Mouse (Mus musculus) kidney, embryonic 16.5 days (tissue): ENCODE measurements around the gene Cops2. TPM values are rescaled to one million over a fixed set of nuclear protein-coding genes. Genes with fewer than 3 reads are reported as not detected.

Experiments
- ATAC-seq: fragments of 200-750 bp; cut with Nextera tagmentation; 2 replicates; pipeline ENCODE4 v1.8.0; 2017; ENCODE audit warnings: moderate TSS enrichment; ENCODE audit not compliant: low FRiP score, low TSS enrichment
- H3K27ac ChIP-seq: fragments of 300-500 bp; sonication (generic); 2 replicates; pipeline ENCODE4 v1.5.1; 2014; ENCODE audit warnings: low read length
- H3K27me3 ChIP-seq: fragments of 300-500 bp; sonication (generic); 2 replicates; pipeline ENCODE4 v1.6.1; 2014; ENCODE audit warnings: low read length, control low read depth, mixed read lengths; ENCODE audit not compliant: insufficient read depth
- H3K36me3 ChIP-seq: fragments of 300-500 bp; sonication (generic); 2 replicates; pipeline ENCODE4 v1.6.1; 2014; ENCODE audit warnings: low read length, control low read depth, mixed read lengths; ENCODE audit not compliant: insufficient read depth
- H3K4me1 ChIP-seq: fragments of 300-500 bp; sonication (generic); 2 replicates; pipeline ENCODE4 v1.6.1; 2014; ENCODE audit warnings: low read length, control low read depth, mixed read lengths; ENCODE audit not compliant: insufficient read depth
- H3K4me2 ChIP-seq: fragments of 300-500 bp; sonication (generic); replicated peaks from 2 replicates; pipeline ENCODE4 v1.6.1; 2014; ENCODE audit warnings: low read depth, low read length
- H3K4me3 ChIP-seq: fragments of 300-500 bp; sonication (generic); 2 replicates; pipeline ENCODE4 v1.5.1; 2014; ENCODE audit warnings: mild to moderate bottlenecking, low read length
- H3K9ac ChIP-seq: fragments of 300-500 bp; sonication (generic); replicated peaks from 2 replicates; pipeline ENCODE4 v1.6.1; 2014; ENCODE audit warnings: low read length
- H3K9me3 ChIP-seq: fragments of 300-500 bp; sonication (generic); 2 replicates; pipeline ENCODE4 v1.6.1; 2016; ENCODE audit warnings: low read length, control low read depth
- WGBS: fragments of 180-500 bp; shearing (Covaris S2); extraction: QIAGEN DNeasy Blood & Tissue Kit; methylation state at CpG from one replicate; pipeline ENCODE4 v1.1.7; 2014; 5-methylcytosine and 5-hydroxymethylcytosine counted together
- polyA plus RNA-seq: library from polyadenylated mRNA; unstranded; fragments of >200 nt; fragmentation: Nextera tagmentation; extraction: Ambion mirVana; gene quantifications from 2 replicates; pipeline ENCODE4 v1.2.1, GENCODE M21; 2015

Cops2 gene
- polyA plus RNA-seq: 74.8 and 74.9 TPM in 2 replicates

DNA sequence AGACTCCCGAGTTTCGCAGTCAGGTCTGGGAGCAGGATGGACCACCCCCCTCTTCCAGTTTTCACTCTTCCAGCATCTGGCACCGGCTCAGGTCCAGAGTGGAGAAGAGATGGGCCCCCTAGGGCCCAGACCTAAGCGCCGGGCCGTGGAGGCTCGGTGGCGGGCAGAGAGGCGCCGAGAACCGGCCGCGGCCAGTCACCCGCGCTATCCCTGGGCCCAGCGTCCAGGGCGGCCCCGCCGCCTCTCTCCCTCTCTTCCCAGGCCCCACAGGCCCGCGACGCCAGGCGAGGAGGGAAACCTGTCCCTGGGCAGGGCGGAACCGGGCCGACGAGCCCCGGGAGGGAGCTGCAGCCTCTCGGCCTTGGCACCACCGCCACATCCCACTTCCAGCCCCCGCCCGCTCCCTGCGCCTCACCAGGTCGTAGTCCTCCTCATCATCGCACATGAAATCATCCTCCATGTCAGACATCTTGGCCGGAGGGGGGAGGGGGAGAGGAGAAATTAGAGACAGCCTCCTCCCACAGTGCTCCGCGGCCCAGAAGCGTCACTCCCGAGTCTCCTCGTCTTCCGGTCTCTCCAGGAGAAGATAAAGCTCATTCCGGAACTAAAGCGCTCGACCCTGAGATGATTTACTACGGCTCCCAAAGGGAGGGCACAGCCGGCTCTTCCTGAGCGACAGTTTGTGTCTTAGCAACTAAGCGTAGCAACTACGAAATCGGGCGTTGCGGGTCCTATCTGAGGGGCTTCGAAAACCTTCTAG is at the start of gene Cops2, which contains the start of gene Galk2:
Cops2 (minus strand) TSS at position 619 of the 760 bp plus-strand sequence.
Galk2 (plus strand) TSS at position 589 of the 760 bp plus-strand sequence.
- Histone ChIP-seq H3K27ac (peak within 1 kb of the TSS; percentile 81), H3K4me3 (peak within 1 kb of the TSS; percentile 99), H3K4me2 (peak within 1 kb of the TSS; percentile 68), H3K9me3 (no peaks in the 10 kb centered on the region), H3K27me3 (no peaks in the 10 kb centered on the region), H3K9ac (peak within 1 kb of the TSS; percentile 99), H3K36me3 (no peaks in the 10 kb centered on the region), H3K4me1 (peaks cover 7% of the 10 kb centered on the region; the same call in 1 of the 2 replicates)
- peak; percentile 99 for ATAC-seq
- WGBS: under 1% methylated on average over 52 of the region's 54 CpGs

DNA sequence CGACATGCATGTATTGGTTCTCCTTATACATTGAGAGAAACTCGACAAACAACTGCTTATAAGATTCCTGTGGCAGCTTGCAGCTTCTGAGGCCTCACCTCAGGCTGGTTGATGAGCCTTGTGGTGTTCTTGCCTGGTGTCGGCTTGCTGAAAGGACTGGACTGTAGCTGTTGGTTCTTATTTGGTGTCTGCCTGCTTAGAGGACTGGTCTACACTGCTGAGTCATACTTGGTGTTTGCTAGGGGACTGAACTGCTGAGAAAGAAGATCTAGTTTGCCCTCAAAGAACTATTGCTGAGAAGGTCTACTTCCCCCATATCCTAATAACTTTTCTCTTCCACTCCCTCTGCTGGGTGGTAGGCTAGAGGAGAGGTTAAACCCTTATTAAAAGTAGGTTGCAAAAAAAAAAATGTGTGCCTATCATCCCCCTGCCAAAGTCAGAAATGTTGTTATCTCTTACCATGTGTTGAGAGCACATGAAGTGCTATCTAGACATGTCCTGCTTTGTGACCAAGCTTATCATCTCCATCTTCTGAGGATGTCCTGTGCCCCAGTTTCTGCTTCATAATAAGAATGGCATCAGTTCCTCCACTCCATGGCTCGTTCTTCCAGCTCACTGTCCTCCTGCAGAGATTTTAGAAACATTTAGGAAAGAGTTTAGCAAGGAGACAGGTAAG is 48.8 kb upstream of the Cops2 start:
- 86% methylated on average over 4 of the region's 4 CpGs for WGBS
- no peak overlapping the region for H3K9ac ChIP-seq
- no peaks in the 10 kb centered on the region for H3K27me3 ChIP-seq
- no peaks in the 10 kb centered on the region for H3K9me3 ChIP-seq
- H3K4me1 ChIP-seq: no peaks in the 10 kb centered on the region
- peaks cover 9% of the 10 kb centered on the region; the same call in 1 of the 2 replicates for H3K36me3 ChIP-seq
- no peak overlapping the region for H3K4me2 ChIP-seq
- H3K4me3 ChIP-seq: no peak overlapping the region
- ATAC-seq: no peak
- H3K27ac ChIP-seq: no peak overlapping the region

DNA sequence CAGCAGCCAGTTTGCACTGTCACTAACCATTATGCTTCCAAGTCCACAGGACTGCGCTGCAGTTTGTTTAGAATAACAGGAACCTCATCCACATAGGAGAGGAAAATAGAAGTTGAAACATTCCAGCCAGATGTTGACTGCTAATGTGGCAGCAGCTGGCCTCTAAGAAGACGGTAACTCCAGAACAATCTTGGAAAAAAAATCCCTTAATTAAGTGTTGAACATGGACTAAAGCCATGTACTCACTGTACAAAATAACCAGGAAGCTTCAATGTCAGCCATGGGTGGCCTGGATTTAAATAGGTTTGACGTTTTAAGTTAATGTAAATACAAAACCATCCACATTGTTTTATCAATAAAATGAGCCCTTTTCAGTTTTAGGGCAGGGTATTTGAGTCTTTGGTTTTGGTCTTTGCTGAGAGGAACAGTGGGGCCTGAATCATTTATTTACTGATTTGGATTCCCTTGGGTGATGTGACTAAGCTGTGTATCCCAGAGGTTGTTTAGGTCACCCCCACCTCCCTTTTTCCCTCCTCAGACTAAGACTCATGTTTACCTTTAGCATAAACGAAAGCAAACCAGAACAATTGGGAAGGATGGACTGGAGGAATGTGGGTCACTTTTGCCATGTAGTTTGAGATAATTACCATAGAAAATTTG is 47.6 kb upstream of the Cops2 start:
- Histone ChIP-seq H3K27ac (no peak overlapping the region), H3K4me2 (no peak overlapping the region), H3K27me3 (no peaks in the 10 kb centered on the region), H3K4me3 (no peak overlapping the region), H3K9me3 (no peaks in the 10 kb centered on the region), H3K36me3 (peaks cover 9% of the 10 kb centered on the region; the same call in 1 of the 2 replicates), H3K4me1 (no peaks in the 10 kb centered on the region), H3K9ac (no peak overlapping the region)
- no peak for ATAC-seq
- WGBS: 82% methylated on average over 4 of the region's 4 CpGs

DNA sequence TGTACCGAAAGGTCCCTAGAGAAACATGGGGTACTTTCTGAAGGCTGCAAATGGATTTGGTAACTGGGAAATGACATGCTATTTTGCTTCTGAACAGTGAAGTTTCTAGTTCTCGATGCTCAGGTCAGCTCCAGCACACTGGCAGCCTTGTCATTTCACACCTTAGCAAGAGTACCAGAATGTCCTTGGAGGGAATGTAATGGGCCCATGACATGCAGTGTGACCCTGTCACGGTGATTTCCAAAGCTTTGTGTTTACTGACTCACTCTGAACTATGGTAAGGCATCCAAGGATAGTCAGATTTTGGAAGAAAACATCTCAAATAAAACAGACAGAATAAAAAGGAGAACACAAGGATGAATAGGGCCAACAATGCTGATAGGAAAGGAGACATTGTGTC is 42.5 kb upstream of the Cops2 start:
- Histone ChIP-seq H3K36me3 (peaks cover 6% of the 10 kb centered on the region; the same call in 1 of the 2 replicates), H3K9ac (no peak overlapping the region), H3K27me3 (no peaks in the 10 kb centered on the region), H3K4me3 (no peak overlapping the region), H3K27ac (no peak overlapping the region), H3K4me2 (no peak overlapping the region), H3K9me3 (no peaks in the 10 kb centered on the region), H3K4me1 (no peaks in the 10 kb centered on the region)
- no peak for ATAC-seq
- WGBS: 88% methylated on average over 3 of the region's 3 CpGs

DNA sequence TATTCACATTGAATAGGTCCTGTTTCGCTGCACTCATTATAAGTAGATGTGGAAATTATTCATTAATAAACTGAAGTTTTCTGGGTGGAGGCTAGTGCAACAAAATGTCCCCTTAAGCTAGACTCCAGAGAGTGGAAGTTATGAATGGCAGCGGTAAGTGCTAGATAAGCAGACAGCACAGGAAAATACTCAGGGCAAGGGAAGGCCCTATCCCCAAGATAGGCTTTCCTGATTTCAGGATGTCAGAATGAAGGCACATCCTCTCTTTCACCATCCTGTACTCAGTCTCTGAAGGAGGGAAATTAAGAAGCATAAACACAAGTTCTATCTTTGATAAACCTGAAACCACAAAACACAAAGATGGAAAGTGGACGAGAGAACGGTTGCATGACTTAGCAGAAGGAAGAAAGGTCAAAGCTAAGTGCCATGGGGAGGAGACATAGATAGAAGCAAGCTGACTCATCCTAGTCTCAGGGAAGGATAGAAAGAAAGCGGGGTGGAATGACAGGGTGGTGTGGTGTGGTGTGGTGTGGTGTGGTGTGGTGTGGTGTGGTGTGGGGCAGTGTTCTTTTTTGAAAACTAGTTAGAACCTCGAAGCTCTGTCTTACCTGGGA is 42.0 kb upstream of the Cops2 start:
- H3K4me3 ChIP-seq: no peak overlapping the region
- no peaks in the 10 kb centered on the region for H3K27me3 ChIP-seq
- H3K36me3 ChIP-seq: peaks cover 6% of the 10 kb centered on the region; the same call in 1 of the 2 replicates
- 80% methylated on average over 6 of the region's 6 CpGs for WGBS
- ATAC-seq: no peak
- no peaks in the 10 kb centered on the region for H3K4me1 ChIP-seq
- no peaks in the 10 kb centered on the region for H3K9me3 ChIP-seq
- no peak overlapping the region for H3K4me2 ChIP-seq
- H3K9ac ChIP-seq: no peak overlapping the region
- no peak overlapping the region for H3K27ac ChIP-seq

DNA sequence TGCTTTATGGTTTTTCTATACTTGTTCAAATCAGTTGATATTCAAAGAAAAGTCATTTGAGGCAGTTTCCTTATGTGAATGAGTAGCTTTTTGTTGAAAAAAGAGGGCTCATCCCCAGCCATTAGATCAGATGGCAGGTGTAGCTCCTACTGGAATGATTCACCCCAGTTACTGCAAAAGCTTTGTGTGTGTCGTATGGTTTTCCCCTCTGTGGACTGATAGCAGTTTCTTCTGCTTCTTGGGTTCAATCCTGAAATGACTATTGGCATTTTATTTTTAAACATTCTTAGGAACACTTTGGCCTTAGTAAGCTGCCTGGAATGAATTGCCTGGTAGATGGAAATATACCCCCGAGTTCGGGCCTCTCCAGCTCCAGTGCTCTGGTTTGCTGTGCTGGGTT is 37.4 kb upstream of the Cops2 start:
- H3K9me3 ChIP-seq: no peaks in the 10 kb centered on the region
- whole genome bisulfite sequencing: 94% methylated on average over 3 of the region's 3 CpGs
- H3K27me3 ChIP-seq: no peaks in the 10 kb centered on the region
- H3K4me2 ChIP-seq: no peak overlapping the region
- H3K4me3 ChIP-seq: no peak overlapping the region
- no peaks in the 10 kb centered on the region for H3K36me3 ChIP-seq
- H3K9ac ChIP-seq: no peak overlapping the region
- ATAC-seq: no peak
- H3K4me1 ChIP-seq: no peaks in the 10 kb centered on the region
- H3K27ac ChIP-seq: no peak overlapping the region

DNA sequence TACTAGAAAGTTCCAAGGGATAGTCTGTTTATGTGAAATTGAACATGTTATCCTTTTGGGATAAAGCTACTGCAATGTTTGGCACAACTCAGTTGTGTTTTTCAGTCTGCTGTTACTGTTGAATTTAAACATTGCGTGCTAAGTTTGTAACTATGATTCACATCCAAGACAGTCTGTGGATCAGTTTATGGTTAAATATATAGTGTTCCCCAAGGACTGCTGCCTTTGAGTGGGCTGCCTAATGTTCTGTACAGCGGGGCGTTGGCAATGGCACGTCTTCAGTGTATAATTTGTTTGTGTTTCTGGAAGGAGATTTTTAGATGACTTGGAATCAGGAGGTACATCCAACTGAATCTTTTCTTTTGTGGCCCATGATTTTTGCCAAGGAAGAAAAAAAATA is 36.2 kb upstream of the Cops2 start:
- 70% methylated on average over 4 of the region's 4 CpGs for WGBS
- H3K9ac ChIP-seq: no peak overlapping the region
- no peaks in the 10 kb centered on the region for H3K4me1 ChIP-seq
- H3K4me3 ChIP-seq: no peak overlapping the region
- no peaks in the 10 kb centered on the region for H3K9me3 ChIP-seq
- no peak overlapping the region for H3K4me2 ChIP-seq
- H3K36me3 ChIP-seq: no peaks in the 10 kb centered on the region
- H3K27ac ChIP-seq: no peak overlapping the region
- no peaks in the 10 kb centered on the region for H3K27me3 ChIP-seq
- ATAC-seq: no peak

DNA sequence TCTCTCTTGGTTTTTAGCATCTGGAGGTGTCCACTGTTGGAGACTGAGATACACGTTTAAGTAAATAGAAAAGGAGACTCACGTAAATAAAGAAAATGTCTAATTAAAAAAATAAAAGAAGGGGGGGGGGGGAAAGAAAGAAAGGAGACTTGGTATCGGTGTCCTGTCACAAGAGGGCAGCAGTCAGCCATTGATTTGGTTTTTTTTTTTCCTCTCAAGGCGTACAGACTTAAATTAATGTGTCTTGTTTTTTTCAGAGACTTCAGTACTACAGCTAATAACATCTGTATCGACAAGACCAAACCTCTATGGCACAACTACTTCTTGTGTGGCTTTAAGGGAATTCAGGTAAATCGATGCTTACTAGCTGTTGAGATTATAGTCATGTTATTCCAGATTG is 34.2 kb upstream of the Cops2 start:
- Histone ChIP-seq H3K4me3 (no peak overlapping the region), H3K9me3 (no peaks in the 10 kb centered on the region), H3K4me1 (no peaks in the 10 kb centered on the region), H3K27ac (no peak overlapping the region), H3K27me3 (no peaks in the 10 kb centered on the region), H3K4me2 (no peak overlapping the region), H3K9ac (no peak overlapping the region), H3K36me3 (no peaks in the 10 kb centered on the region)
- ATAC-seq: no peak
- WGBS: 38% methylated on average over 6 of the region's 6 CpGs

DNA sequence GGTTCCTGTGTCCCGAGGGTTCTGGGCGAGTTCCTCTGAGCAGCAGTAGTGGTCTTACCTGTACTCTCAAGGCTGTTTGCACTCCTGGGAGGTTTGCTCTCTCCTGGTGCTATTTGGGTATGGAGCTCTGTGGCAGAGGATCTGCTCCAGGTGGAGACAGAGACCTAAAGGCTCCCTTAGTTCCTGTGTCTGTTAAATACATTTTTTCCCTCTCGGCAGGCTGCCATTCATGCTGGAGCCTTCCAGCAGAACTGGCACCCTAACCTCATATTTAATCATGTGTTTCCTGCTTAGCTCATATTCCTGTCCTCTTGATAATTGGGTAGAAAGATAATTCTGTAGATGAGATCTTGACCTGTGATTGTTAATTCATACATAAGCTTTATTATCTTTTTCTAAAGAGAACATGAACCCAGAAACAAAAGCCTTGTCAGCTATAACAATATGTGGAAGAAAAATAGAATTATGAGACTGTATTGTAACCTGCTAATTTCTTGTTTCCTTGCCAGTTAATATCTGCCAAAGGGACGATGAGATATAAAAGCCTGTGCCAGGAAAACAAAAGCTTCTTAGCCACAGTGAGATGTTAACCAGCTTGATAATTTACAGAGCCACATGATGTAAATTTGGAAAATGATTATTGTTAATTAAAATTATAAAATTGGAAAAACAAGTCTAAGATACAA is 27.1 kb upstream of the Cops2 start:
- H3K27ac ChIP-seq: no peak overlapping the region
- WGBS: 78% methylated on average over 4 of the region's 4 CpGs

More for the DNA sequence above, 27.1 kb upstream of the Cops2 start:
- Histone ChIP-seq H3K27me3 (no peaks in the 10 kb centered on the region), H3K4me2 (no peak overlapping the region), H3K4me1 (no peaks in the 10 kb centered on the region), H3K4me3 (no peak overlapping the region), H3K36me3 (no peaks in the 10 kb centered on the region), H3K9ac (no peak overlapping the region), H3K9me3 (no peaks in the 10 kb centered on the region)
- ATAC-seq: no peak
